Mouse (Mus musculus) thymus, adult 2 months (tissue): ENCODE results near the gene Ddr2. TPM values are rescaled to one million over a fixed set of nuclear protein-coding genes. Genes with fewer than 3 reads are reported as not detected.

Source experiments
- DNase-seq: peaks from one replicate; pipeline ENCODE4 v3.0.0; 2021
- H3K27ac ChIP-seq: fragments of 200-500 bp; 2 replicates; pipeline ENCODE4 v1.5.1; 2012; ENCODE audit warnings: low read length, control low read depth; ENCODE audit not compliant: control insufficient read depth, insufficient read depth
- H3K27me3 ChIP-seq: fragments of 200-500 bp; 2 replicates; pipeline ENCODE4 v1.6.1; 2012; ENCODE audit warnings: mild to moderate bottlenecking, low read length, moderate library complexity, mixed read lengths; ENCODE audit not compliant: control insufficient read depth, insufficient read depth
- H3K36me3 ChIP-seq: fragments of 200-500 bp; 2 replicates; pipeline ENCODE4 v1.6.1; 2012; ENCODE audit warnings: mild to moderate bottlenecking, low read length, moderate library complexity; ENCODE audit not compliant: control insufficient read depth, insufficient read depth
- H3K4me1 ChIP-seq: fragments of 200-500 bp; replicated peaks from 2 replicates; pipeline ENCODE4 v1.6.1; 2012; ENCODE audit warnings: low read length; ENCODE audit not compliant: control insufficient read depth, insufficient read depth
- H3K4me3 ChIP-seq: fragments of 200-500 bp; 2 replicates; pipeline ENCODE4 v1.5.1; 2012; ENCODE audit warnings: mild to moderate bottlenecking, low read length, control low read depth, moderate library complexity; ENCODE audit not compliant: control insufficient read depth, insufficient read depth
- CTCF ChIP-seq: fragments of 200-500 bp; IDR thresholded peaks from 2 replicates; pipeline ENCODE4 v1.5.1; 2012; ENCODE audit warnings: mild to moderate bottlenecking, control low read depth, low read length, moderate library complexity, borderline replicate concordance; ENCODE audit not compliant: control insufficient read depth, poor library complexity, insufficient read depth; ENCODE audit errors: extremely low read depth
- POLR2A ChIP-seq: fragments of 200-500 bp; IDR thresholded peaks from 2 replicates; pipeline ENCODE4 v1.6.1; 2012; ENCODE audit warnings: mild to moderate bottlenecking, low read length, control low read depth, moderate library complexity; ENCODE audit not compliant: control insufficient read depth, poor library complexity, insufficient read depth; ENCODE audit errors: extremely low read depth
- WGBS: fragments of 180-500 bp; shearing (Covaris S2); methylation state at CpG from one replicate; pipeline ENCODE4 v1.1.7; 2018; 5-methylcytosine and 5-hydroxymethylcytosine counted together
- polyA plus RNA-seq: library from polyadenylated mRNA; depleted of rRNA; stranded (reverse); fragments of >200 nt; gene quantifications from 2 replicates; pipeline ENCODE4 v1.2.3, GENCODE M21; 2012

Gene Ddr2
- polyA plus RNA-seq, 1 experiment, result 4.2 TPM

- no peaks in the 10 kb centered on the region for H3K27me3 ChIP-seq
- no peak for TF ChIP-seq POLR2A
- TF ChIP-seq CTCF, result no peak
- H3K27ac ChIP-seq, result no peak overlapping the region
- H3K36me3 ChIP-seq, result no peaks in the 10 kb centered on the region
- H3K4me1 ChIP-seq, result no peaks in the 10 kb centered on the region
- WGBS, result 83% methylated on average over 2 of the region's 2 CpGs
- DNase-seq, result no peak
- no peak overlapping the region for H3K4me3 ChIP-seq
Measured at GRCm38 (mm10) chr1:170079465-170079864, 31.1 kb downstream of the Ddr2 start.

- WGBS, result 83% methylated on average over 5 of the region's 5 CpGs
- TF ChIP-seq CTCF (no peak), POLR2A (no peak)
- H3K4me3 ChIP-seq, result no peak overlapping the region
- H3K36me3 ChIP-seq, result no peaks in the 10 kb centered on the region
- DNase-seq, result no peak
- H3K27me3 ChIP-seq, result no peaks in the 10 kb centered on the region
- no peaks in the 10 kb centered on the region for H3K4me1 ChIP-seq
- no peak overlapping the region for H3K27ac ChIP-seq
Measured at GRCm38 (mm10) chr1:170076339-170076738, 34.2 kb downstream of the Ddr2 start.

- no peak for DNase-seq
- no peak overlapping the region for H3K27ac ChIP-seq
- H3K27me3 ChIP-seq, result no peaks in the 10 kb centered on the region
- TF ChIP-seq POLR2A, result no peak
- TF ChIP-seq CTCF, result no peak
- H3K4me1 ChIP-seq, result no peaks in the 10 kb centered on the region
- no peak overlapping the region for H3K4me3 ChIP-seq
- H3K36me3 ChIP-seq, result no peaks in the 10 kb centered on the region
- 68% methylated on average over 8 of the region's 8 CpGs for WGBS
Measured at GRCm38 (mm10) chr1:170073768-170074167, 36.8 kb downstream of the Ddr2 start.

- Histone ChIP-seq H3K27ac (no peak overlapping the region), H3K4me1 (no peaks in the 10 kb centered on the region), H3K36me3 (no peaks in the 10 kb centered on the region), H3K27me3 (no peaks in the 10 kb centered on the region), H3K4me3 (no peak overlapping the region)
- no peak for DNase-seq
- no peak for TF ChIP-seq CTCF
- TF ChIP-seq POLR2A, result no peak
- WGBS, result 55% methylated on average over 5 of the region's 5 CpGs
Measured at GRCm38 (mm10) chr1:170069143-170069542, 41.4 kb downstream of the Ddr2 start.

GRCm38 (mm10) chr1:170065931-170066330 lies 44.6 kb downstream of the Ddr2 start:
- Histone ChIP-seq H3K27ac (no peak overlapping the region), H3K27me3 (no peaks in the 10 kb centered on the region), H3K4me3 (no peak overlapping the region), H3K36me3 (no peaks in the 10 kb centered on the region), H3K4me1 (no peaks in the 10 kb centered on the region)
- no peak for DNase-seq
- WGBS, result 91% methylated on average over 2 of the region's 2 CpGs
- no peak for TF ChIP-seq CTCF
- no peak for TF ChIP-seq POLR2A

- 92% methylated on average over 8 of the region's 8 CpGs for WGBS
- TF ChIP-seq POLR2A, result no peak
- no peak for TF ChIP-seq CTCF
- Histone ChIP-seq H3K4me3 (no peak overlapping the region), H3K27ac (no peak overlapping the region), H3K36me3 (no peaks in the 10 kb centered on the region), H3K27me3 (no peaks in the 10 kb centered on the region), H3K4me1 (no peaks in the 10 kb centered on the region)
- no peak for DNase-seq
Measured at GRCm38 (mm10) chr1:170065009-170065408, 45.6 kb downstream of the Ddr2 start.

GRCm38 (mm10) chr1:170064083-170064494 lies 46.5 kb downstream of the Ddr2 start:
- TF ChIP-seq CTCF, result no peak
- no peak for TF ChIP-seq POLR2A

More at GRCm38 (mm10) chr1:170064083-170064494, 46.5 kb downstream of the Ddr2 start:
- Histone ChIP-seq H3K4me1 (no peaks in the 10 kb centered on the region), H3K4me3 (no peak overlapping the region), H3K27ac (no peak overlapping the region), H3K27me3 (no peaks in the 10 kb centered on the region), H3K36me3 (no peaks in the 10 kb centered on the region)
- 72% methylated on average over 9 of the region's 9 CpGs for WGBS
- no peak for DNase-seq
